Mouse (Mus musculus) liver, postnatal 0 days (tissue): Measurements from ENCODE around the gene Gprc5a. TPM values are rescaled to one million over a fixed set of nuclear protein-coding genes. Genes with fewer than 3 reads are reported as not detected.

ENCODE experiments used
- ATAC-seq: fragments of 200-750 bp; cut with Nextera tagmentation; 2 replicates; pipeline ENCODE4 v1.8.0; 2017; ENCODE audit warnings: mild to moderate bottlenecking, moderate library complexity
- DNase-seq: peaks from one replicate; pipeline ENCODE4 v3.0.0-alpha.2; 2016
- H3K27ac ChIP-seq: fragments of 300-500 bp; sonication (generic); 2 replicates; pipeline ENCODE4 v1.5.1; 2014; ENCODE audit warnings: antibody characterized with exemption, moderate library complexity, mild to moderate bottlenecking, low read depth
- H3K27me3 ChIP-seq: fragments of 300-500 bp; sonication (generic); 2 replicates; pipeline ENCODE4 v1.6.1; 2014; ENCODE audit warnings: low read length, control low read depth, mixed read lengths; ENCODE audit not compliant: insufficient read depth
- H3K36me3 ChIP-seq: fragments of 300-500 bp; sonication (generic); replicated peaks from 2 replicates; pipeline ENCODE4 v1.6.1; 2014; ENCODE audit warnings: mild to moderate bottlenecking, control low read depth, low read length, moderate library complexity, mixed read lengths; ENCODE audit not compliant: insufficient read depth
- H3K4me1 ChIP-seq: fragments of 300-500 bp; sonication (generic); 2 replicates; pipeline ENCODE4 v1.6.1; 2014; ENCODE audit warnings: antibody characterized with exemption, mild to moderate bottlenecking, control low read depth; ENCODE audit not compliant: insufficient read depth
- H3K4me2 ChIP-seq: fragments of 300-500 bp; sonication (generic); 2 replicates; pipeline ENCODE4 v1.6.1; 2014; ENCODE audit warnings: low read depth, mild to moderate bottlenecking, low read length, moderate library complexity, mixed read lengths
- H3K4me3 ChIP-seq: fragments of 300-500 bp; sonication (generic); 2 replicates; pipeline ENCODE4 v1.5.1; 2014; ENCODE audit warnings: low read depth, low read length
- H3K9ac ChIP-seq: fragments of 300-500 bp; sonication (generic); replicated peaks from 2 replicates; pipeline ENCODE4 v1.6.1; 2014; ENCODE audit warnings: mild to moderate bottlenecking, moderate library complexity
- H3K9me3 ChIP-seq: fragments of 300-500 bp; sonication (generic); 2 replicates; pipeline ENCODE4 v1.6.1; 2016; ENCODE audit warnings: mild to moderate bottlenecking, control low read depth, low read length, mixed read lengths
- CTCF ChIP-seq: sonication (generic); IDR thresholded peaks from 2 replicates; pipeline ENCODE4 v1.5.1; 2016; ENCODE audit warnings: antibody characterized with exemption, low read depth
- EP300 ChIP-seq: IDR thresholded peaks from 2 replicates; pipeline ENCODE4 v1.6.1; 2016; ENCODE audit warnings: antibody characterized with exemption, low read depth, mild to moderate bottlenecking
- WGBS: fragments of 180-500 bp; shearing (Covaris S2); extraction: QIAGEN DNeasy Blood & Tissue Kit; methylation state at CpG from one replicate; pipeline ENCODE4 v1.1.7; 2014; ENCODE audit not compliant: insufficient replicate concordance; 5-methylcytosine and 5-hydroxymethylcytosine counted together
- polyA plus RNA-seq: library from polyadenylated mRNA; unstranded; fragments of >200 nt; fragmentation: Nextera tagmentation; extraction: Ambion mirVana; gene quantifications from 2 replicates; pipeline ENCODE4 v1.2.1, GENCODE M21; 2015

Gene Gprc5a
- polyA plus RNA-seq, 1 experiment from 2014 or later: 0.21 TPM

DNA sequence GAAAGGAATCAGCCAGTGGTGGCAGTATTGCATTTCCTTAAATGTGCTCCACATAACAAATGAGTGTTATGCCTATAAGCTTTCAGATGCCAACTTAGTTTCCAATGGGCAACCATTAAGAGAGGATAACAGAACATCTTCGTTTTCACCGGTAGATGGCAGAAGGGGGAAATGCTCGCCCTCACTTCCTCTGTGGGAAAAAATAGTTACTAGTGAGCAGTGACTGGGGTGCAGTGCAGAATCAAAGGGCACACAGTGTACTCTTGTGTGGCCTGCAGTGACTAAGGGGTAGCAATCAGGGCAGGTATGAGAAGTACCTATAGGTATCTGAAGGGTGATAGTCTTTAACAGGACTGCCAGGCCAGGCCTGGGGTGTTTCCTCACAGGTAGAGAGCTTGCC lies 39.2 kb upstream of the Gprc5a start:
- no peaks in the 10 kb centered on the region for H3K4me1 ChIP-seq
- TF ChIP-seq CTCF (peak; percentile 75), EP300 (no peak)
- no peak overlapping the region for H3K4me3 ChIP-seq
- no peaks in the 10 kb centered on the region for H3K27me3 ChIP-seq
- ATAC-seq (0 out of 2 replicates have a peak, but pooled peaks have one; percentile 41), DNase-seq (peak; percentile 24)
- peaks cover 27% of the 10 kb centered on the region for H3K36me3 ChIP-seq
- 1% methylated on average over 3 of the region's 3 CpGs for WGBS
- H3K4me2 ChIP-seq: no peak overlapping the region
- no peak overlapping the region for H3K9ac ChIP-seq
- no peaks in the 10 kb centered on the region for H3K9me3 ChIP-seq
- H3K27ac ChIP-seq: no peak overlapping the region

GRCm38 (mm10) chr6:135026755-135027154 lies 38.7 kb upstream of the Gprc5a start:
- ATAC-seq (no peak), DNase-seq (no peak)
- Histone ChIP-seq H3K27ac (no peak overlapping the region), H3K9me3 (no peaks in the 10 kb centered on the region), H3K36me3 (peaks cover 22% of the 10 kb centered on the region), H3K4me2 (no peak overlapping the region), H3K9ac (no peak overlapping the region), H3K27me3 (no peaks in the 10 kb centered on the region), H3K4me3 (no peak overlapping the region), H3K4me1 (no peaks in the 10 kb centered on the region)
- 73% methylated on average over 2 of the region's 2 CpGs for WGBS
- TF ChIP-seq EP300 (no peak), CTCF (no peak)

- ATAC-seq (peak; percentile 55; the same call in 1 of the 2 replicates), DNase-seq (no peak)
- Histone ChIP-seq H3K4me2 (no peak overlapping the region), H3K36me3 (no peaks in the 10 kb centered on the region), H3K9ac (no peak overlapping the region), H3K4me3 (no peak overlapping the region), H3K27me3 (no peaks in the 10 kb centered on the region), H3K9me3 (no peaks in the 10 kb centered on the region), H3K4me1 (no peaks in the 10 kb centered on the region), H3K27ac (no peak overlapping the region)
- 39% methylated on average over 4 of the region's 4 CpGs for WGBS
- TF ChIP-seq EP300 (no peak), CTCF (no peak)
Measured at GRCm38 (mm10) chr6:135029246-135029645, 36.2 kb upstream of the Gprc5a start.

GRCm38 (mm10) chr6:135038674-135039073 lies 26.8 kb upstream of the Gprc5a start:
- H3K27me3 ChIP-seq: peaks cover 18% of the 10 kb centered on the region; the same call in 1 of the 2 replicates
- H3K4me2 ChIP-seq: no peak overlapping the region
- H3K4me1 ChIP-seq: no peaks in the 10 kb centered on the region
- 77% methylated on average over 3 of the region's 3 CpGs for WGBS
- H3K36me3 ChIP-seq: no peaks in the 10 kb centered on the region
- no peak for TF ChIP-seq CTCF
- no peak for TF ChIP-seq EP300
- no peak for DNase-seq
- no peak overlapping the region for H3K27ac ChIP-seq
- no peak overlapping the region for H3K9ac ChIP-seq
- ATAC-seq: no peak
- no peaks in the 10 kb centered on the region for H3K9me3 ChIP-seq
- no peak overlapping the region for H3K4me3 ChIP-seq

DNA sequence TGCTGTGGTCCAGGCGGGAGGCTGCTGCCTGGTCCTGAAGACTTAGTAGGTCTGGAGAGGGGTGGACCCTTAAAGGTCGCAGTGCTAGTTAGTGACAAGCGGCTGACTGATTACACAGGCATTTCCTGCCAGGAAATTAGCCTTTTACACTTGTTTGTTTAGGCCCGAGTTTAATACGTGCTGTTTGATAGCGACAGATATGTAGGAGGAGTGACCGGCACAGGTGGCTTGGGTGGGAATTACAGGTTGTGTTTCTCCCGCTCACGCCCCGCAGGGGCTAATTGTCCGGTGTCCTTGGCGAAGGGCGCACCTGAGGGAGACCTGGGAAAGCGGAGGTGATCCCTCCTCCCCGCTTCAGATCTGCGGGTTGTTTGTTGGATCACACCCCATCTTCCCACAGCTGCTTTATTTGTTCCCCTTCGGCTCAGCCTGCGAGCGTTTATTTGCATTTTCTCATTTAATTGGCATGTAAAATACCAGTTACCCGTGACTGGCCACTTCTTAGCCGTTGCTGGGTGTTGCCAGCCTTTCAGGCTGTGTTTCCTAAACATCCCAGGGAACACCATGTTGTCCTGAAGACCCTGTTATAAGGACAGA lies 25.1 kb upstream of the Gprc5a start:
- H3K27me3 ChIP-seq: peaks cover 18% of the 10 kb centered on the region; the same call in 1 of the 2 replicates
- H3K9me3 ChIP-seq: no peaks in the 10 kb centered on the region
- H3K9ac ChIP-seq: no peak overlapping the region
- peak overlapping the region; percentile 43 for H3K4me2 ChIP-seq
- no peaks in the 10 kb centered on the region for H3K4me1 ChIP-seq
- no peak for DNase-seq
- H3K4me3 ChIP-seq: peak overlapping the region; percentile 17; the same call in 1 of the 2 replicates
- no peak for TF ChIP-seq CTCF
- no peak for TF ChIP-seq EP300
- no peaks in the 10 kb centered on the region for H3K36me3 ChIP-seq
- WGBS: 7% methylated on average over 21 of the region's 21 CpGs
- H3K27ac ChIP-seq: no peak overlapping the region
- ATAC-seq: no peak

- no peak for TF ChIP-seq EP300
- TF ChIP-seq CTCF: no peak
- no peak overlapping the region for H3K27ac ChIP-seq
- H3K36me3 ChIP-seq: no peaks in the 10 kb centered on the region
- WGBS: 81% methylated on average over 3 of the region's 3 CpGs
- H3K4me2 ChIP-seq: no peak overlapping the region
- ATAC-seq (no peak), DNase-seq (no peak)
- H3K9me3 ChIP-seq: no peaks in the 10 kb centered on the region
- peaks cover 18% of the 10 kb centered on the region; the same call in 1 of the 2 replicates for H3K27me3 ChIP-seq
- no peak overlapping the region for H3K4me3 ChIP-seq
- H3K9ac ChIP-seq: no peak overlapping the region
- no peaks in the 10 kb centered on the region for H3K4me1 ChIP-seq
Measured at GRCm38 (mm10) chr6:135041930-135042329, 23.5 kb upstream of the Gprc5a start.

GRCm38 (mm10) chr6:135047276-135047675 lies 18.2 kb upstream of the Gprc5a start:
- 56% methylated on average over 9 of the region's 9 CpGs for WGBS
- Histone ChIP-seq H3K4me1 (no peaks in the 10 kb centered on the region), H3K27me3 (no peaks in the 10 kb centered on the region), H3K4me3 (no peak overlapping the region), H3K27ac (no peak overlapping the region), H3K4me2 (no peak overlapping the region), H3K36me3 (no peaks in the 10 kb centered on the region), H3K9me3 (no peaks in the 10 kb centered on the region), H3K9ac (no peak overlapping the region)
- no peak for TF ChIP-seq CTCF
- no peak for TF ChIP-seq EP300
- DNase-seq (no peak), ATAC-seq (no peak)
